Comparison of ENCODE assay signal across 25 mouse cellular contexts in the genomic region with DNA sequence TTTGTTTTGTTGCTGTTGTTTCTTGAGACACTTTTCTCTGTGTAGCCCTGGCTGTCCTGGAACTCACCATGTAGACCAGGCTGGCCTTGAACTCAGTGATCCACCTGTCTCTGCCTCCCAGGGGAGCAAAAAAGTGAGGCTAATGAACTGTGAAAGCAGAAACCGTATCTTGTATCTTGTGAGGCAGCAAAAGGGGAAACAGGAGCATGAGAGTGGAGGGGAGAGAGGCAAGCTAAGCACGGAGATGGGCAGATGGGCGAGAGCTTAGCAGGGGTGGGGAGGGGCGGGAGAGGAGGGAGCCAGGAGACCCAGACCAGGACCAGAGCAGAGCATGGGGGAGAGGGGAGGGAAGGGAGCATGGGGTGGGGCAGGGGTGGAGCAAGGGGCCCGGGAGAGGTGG.
DNase-seq lines count a peak whose midpoint lies in the region; ATAC-seq lines count a peak whose summit lies in the region.
"Had no signal": no experiment of that assay in that cellular context is flagged by ENCODE, and none has a peak within 500 bp of the region (broad histone marks: within the 10 kb centered on the region; RNA-seq: fewer than 3 reads in every experiment).

No protein-coding gene starts in this region.

- 25% methylated on average over 5 of the region's 5 CpGs for WGBS in midbrain, embryonic 10.5 days
- WGBS in midbrain, embryonic 11.5 days = 18% methylated on average over 5 of the region's 5 CpGs
- 30% methylated on average over 5 of the region's 5 CpGs for WGBS in embryonic facial prominence, embryonic 10.5 days

- peaks cover 28% of the 10 kb centered on the region for H3K27me3 ChIP-seq in midbrain, embryonic 10.5 days (ENCODE audit: low read depth, poor library complexity, severe bottlenecking)
- H3K27me3 ChIP-seq in midbrain, embryonic 11.5 days (ENCODE audit: control insufficient read depth, insufficient read depth, low read length) = no peaks in the 10 kb centered on the region
- no peaks in the 10 kb centered on the region; the same call in 1 of the 2 replicates for H3K27me3 ChIP-seq in embryonic facial prominence, embryonic 10.5 days (replicated peaks; ENCODE audit: low read depth, poor library complexity, severe bottlenecking)
- H3K27me3 ChIP-seq: forebrain, embryonic 13.5 days; limb, embryonic 15.5 days; neural tube, embryonic 13.5 days had no signal

- H3K9me3 ChIP-seq in midbrain, embryonic 10.5 days (replicated peaks) = no peaks in the 10 kb centered on the region
- no peaks in the 10 kb centered on the region for H3K9me3 ChIP-seq in midbrain, embryonic 11.5 days (ENCODE audit: control insufficient read depth, low read length)
- no peaks in the 10 kb centered on the region for H3K9me3 ChIP-seq in embryonic facial prominence, embryonic 10.5 days
- H3K9me3 ChIP-seq: forebrain, embryonic 13.5 days; heart, embryonic 10.5 days; limb, embryonic 15.5 days; neural tube, embryonic 13.5 days had no signal

- H3K4me3 ChIP-seq in midbrain, embryonic 10.5 days = no peak overlapping the region
- H3K4me3 ChIP-seq in midbrain, embryonic 11.5 days (ENCODE audit: low read depth, low read length) = no peak overlapping the region
- H3K4me3 ChIP-seq in embryonic facial prominence, embryonic 10.5 days = no peak overlapping the region
- H3K4me3 ChIP-seq: forebrain, embryonic 13.5 days; gastrocnemius, adult 2 months; heart, embryonic 10.5 days; limb, embryonic 15.5 days; myocyte; neural tube, embryonic 13.5 days had no signal

- H3K36me3 ChIP-seq in midbrain, embryonic 10.5 days = no peaks in the 10 kb centered on the region
- no peaks in the 10 kb centered on the region for H3K36me3 ChIP-seq in midbrain, embryonic 11.5 days (ENCODE audit: control insufficient read depth, insufficient read depth, low read length)
- H3K36me3 ChIP-seq in embryonic facial prominence, embryonic 10.5 days (replicated peaks) = no peaks in the 10 kb centered on the region
- H3K36me3 ChIP-seq: heart, embryonic 10.5 days; limb, embryonic 15.5 days; neural tube, embryonic 13.5 days had no signal

- peak; percentile 17 for DNase-seq in embryo, embryonic 11 days
- no peak for DNase-seq in embryo, embryonic 9.5 days (ENCODE audit: extremely low spot score)
- peak; percentile 24 for DNase-seq in midbrain, embryonic 10.5 days (ENCODE audit: low spot score)
- no peak for DNase-seq in midbrain, embryonic 11.5 days (ENCODE audit: low spot score, missing footprints)
- peak; percentile 23 for DNase-seq in embryonic facial prominence, embryonic 10.5 days (ENCODE audit: low spot score)
- no peak for DNase-seq in cerebellum, adult 8-10 months
- no peak for DNase-seq in urinary bladder, adult 18-20 months (ENCODE audit: low spot score in 2 of 2)
- no peak for DNase-seq in gastrocnemius, postnatal 4 days (ENCODE audit: low spot score in 2 of 2)
- DNase-seq: adrenal gland, postnatal 25 days; cerebellum, postnatal 14 days; gastrocnemius, adult 2 months; kidney, adult 11 months; left cerebral cortex, postnatal 4 days; lung, embryonic 14.5 days; lung, postnatal 4 days; thymus, adult 18-20 months; thymus, postnatal 4 days had no signal

- ATAC-seq in midbrain, embryonic 11.5 days (ENCODE audit: low FRiP score) = no peak
- ATAC-seq: forebrain, embryonic 13.5 days; midbrain, embryonic 16.5 days had no signal

- H3K9ac ChIP-seq in midbrain, embryonic 11.5 days (ENCODE audit: low read length) = no peak overlapping the region
- H3K9ac ChIP-seq: forebrain, embryonic 13.5 days; limb, embryonic 15.5 days; liver, embryonic 14.5 days; lung, embryonic 14.5 days; neural tube, embryonic 13.5 days had no signal

- H3K4me1 ChIP-seq in midbrain, embryonic 10.5 days = peaks cover 33% of the 10 kb centered on the region
- H3K4me1 ChIP-seq in midbrain, embryonic 11.5 days (ENCODE audit: control insufficient read depth, insufficient read depth, low read length) = peaks cover 4% of the 10 kb centered on the region; the same call in 1 of the 2 replicates
- peaks cover 9% of the 10 kb centered on the region for H3K4me1 ChIP-seq in embryonic facial prominence, embryonic 10.5 days
- H3K4me1 ChIP-seq: heart, embryonic 10.5 days; limb, embryonic 15.5 days; neural tube, embryonic 13.5 days had no signal

- no peak overlapping the region for H3K4me2 ChIP-seq in midbrain, embryonic 11.5 days
- H3K4me2 ChIP-seq: forebrain, embryonic 13.5 days; limb, embryonic 15.5 days; lung, embryonic 14.5 days; neural tube, embryonic 13.5 days had no signal

- H3K27ac ChIP-seq in midbrain, embryonic 10.5 days (replicated peaks) = 0 out of 2 replicates have a peak overlapping the region, but pooled peaks have one; percentile 46
- H3K27ac ChIP-seq in midbrain, embryonic 11.5 days (ENCODE audit: low read depth, low read length) = no peak overlapping the region
- no peak overlapping the region for H3K27ac ChIP-seq in embryonic facial prominence, embryonic 10.5 days (replicated peaks)
- H3K27ac ChIP-seq: forebrain, embryonic 13.5 days; gastrocnemius, adult 2 months; heart, embryonic 10.5 days; kidney, postnatal 0 days; limb, embryonic 15.5 days; liver, embryonic 14.5 days; neural tube, embryonic 13.5 days had no signal

Comparison
In these comparisons a context has a peak if more than half of its experiments do, and no peak if none do; other contexts are left out.
1. DNase-seq: peak in embryo, embryonic 11 days (single experiment), midbrain, embryonic 10.5 days (single experiment) and embryonic facial prominence, embryonic 10.5 days (single experiment); none in embryo, embryonic 9.5 days (single experiment), midbrain, embryonic 11.5 days (single experiment), cerebellum, adult 8-10 months (single experiment), urinary bladder, adult 18-20 months (0 of 2) and gastrocnemius, postnatal 4 days (0 of 2).